Mouse (Mus musculus) ES-Bruce4 (cell line): ENCODE results near the gene Ch25h.

Experiments
- CTCF ChIP-seq: IDR thresholded peaks from one replicate; pipeline ENCODE4 v1.8.1; 2011; ENCODE audit warnings: low read depth, low read length
- EP300 ChIP-seq: IDR thresholded peaks from 2 replicates; pipeline ENCODE4 v1.6.1; 2011; ENCODE audit warnings: low read depth, low read length; ENCODE audit not compliant: insufficient read depth
- POLR2A ChIP-seq: IDR thresholded peaks from one replicate; pipeline ENCODE4 v1.8.1; 2011; ENCODE audit warnings: low read length; ENCODE audit not compliant: insufficient read depth

- TF ChIP-seq POLR2A (no peak), CTCF (no peak), EP300 (no peak)
Measured at GRCm38 (mm10) chr19:34448851-34449250, 26.1 kb downstream of the Ch25h start.
